Mouse (Mus musculus) common myeloid progenitor, adult 5-6 weeks (primary cell): ENCODE data around the gene Mrgpra2a. TPM values are rescaled to one million over a fixed set of nuclear protein-coding genes. Genes with fewer than 3 reads are reported as not detected.
"Not testable (repeated sequence)": the region's sequence is repeated elsewhere in the genome, so short reads cannot be mapped to it uniquely, and the experiment has no call there.

Experiments used
- ATAC-seq: replicated peaks from 2 replicates; pipeline ENCODE4 v1.8.0; 2016; ENCODE audit warnings: low read depth, mild to moderate bottlenecking, moderate TSS enrichment, inconsistent platforms; ENCODE audit not compliant: poor library complexity, severe bottlenecking
- total RNA-seq: library from RNA; stranded (forward); fragments of 200-1000, 187-1606 nt; gene quantifications from 2 replicates; pipeline ENCODE4 v1.2.3, GENCODE M21; 2017

The Mrgpra2a gene
- total RNA-seq: not detected in 2 replicates

- ATAC-seq: peak; percentile 88
Observed at GRCm38 (mm10) chr7:47452015-47452414, at the start of gene Mrgpra2a. TSS of gene Mrgpra2a (minus strand) at chr7:47452139.

- 0 out of 2 replicates have a peak, but pooled peaks have one; percentile 22 for ATAC-seq
Observed at GRCm38 (mm10) chr7:47491266-47491665, 39.3 kb upstream of the Mrgpra2a start.

- peak; percentile 87 for ATAC-seq
Observed at GRCm38 (mm10) chr7:47489438-47489837, 37.5 kb upstream of the Mrgpra2a start.

GRCm38 (mm10) chr7:47483181-47483580 is 31.2 kb upstream of the Mrgpra2a start:
- not testable (repeated sequence) for ATAC-seq

GRCm38 (mm10) chr7:47473904-47474303 is 22.0 kb upstream of the Mrgpra2a start:
- ATAC-seq: 0 out of 2 replicates have a peak, but pooled peaks have one; percentile 39

GRCm38 (mm10) chr7:47465278-47465981 is 13.5 kb upstream of the Mrgpra2a start:
- not testable (repeated sequence) for ATAC-seq

- not testable (repeated sequence) for ATAC-seq
Observed at GRCm38 (mm10) chr7:47445729-47446128, 6.2 kb downstream of the Mrgpra2a start.

- peak; percentile 66; the same call in 1 of the 2 replicates for ATAC-seq
Observed at GRCm38 (mm10) chr7:47436463-47436862, 15.5 kb downstream of the Mrgpra2a start.

- not testable (repeated sequence) for ATAC-seq
Observed at GRCm38 (mm10) chr7:47427815-47428508, 24.0 kb downstream of the Mrgpra2a start.

GRCm38 (mm10) chr7:47410602-47411001 is 41.3 kb downstream of the Mrgpra2a start:
- ATAC-seq: 0 out of 2 replicates have a peak, but pooled peaks have one; percentile 43

- ATAC-seq: peak; percentile 98
Observed at GRCm38 (mm10) chr7:47409545-47409944, 42.4 kb downstream of the Mrgpra2a start.

GRCm38 (mm10) chr7:47401125-47401524 is 50.8 kb downstream of the Mrgpra2a start:
- ATAC-seq: peak; percentile 88

Other genes starting within 250 kb of the Mrgpra2a start
- gene Mrgpra6, start 247.2 kb downstream of the Mrgpra2a start, total RNA-seq: not detected in 2 replicates
- 0.58 TPM in 1 of 2 replicates, not detected in the other for gene Mrgpra9, start 199.3 kb downstream of the Mrgpra2a start, total RNA-seq
- not detected in 2 replicates for gene Mrgpra1, start 97.9 kb downstream of the Mrgpra2a start, total RNA-seq
- gene Mrgpra2b, start 76.7 kb upstream of the Mrgpra2a start, total RNA-seq: 4.6 and 5.8 TPM in 2 replicates
- gene Mrgpra3, start 149.2 kb upstream of the Mrgpra2a start, total RNA-seq: not detected in 2 replicates